Mouse (Mus musculus) gastrocnemius, adult 18-20 months (tissue): ENCODE results near the gene Rcor2. TPM values are rescaled to one million over a fixed set of nuclear protein-coding genes. Genes with fewer than 3 reads are reported as not detected.

Experiments
- DNase-seq: peaks from one replicate; pipeline ENCODE4 v3.0.0; 2021; ENCODE audit warnings: low spot score
- long read RNA-seq, 2 experiments: library from polyadenylated mRNA; stranded (forward); transcript quantifications; one replicate each; pipeline ENCODE4 v2.0.0; 2021
- total RNA-seq, 2 experiments: library from RNA; stranded (reverse); gene quantifications; 2 replicates each; pipeline ENCODE4 v1.2.3; 2021

The Rcor2 gene
- 1 to 10 TPM; 2.2 to 2.7 TPM for total RNA-seq
- long read RNA-seq, experiment 1, partial matches to known transcripts, result 0 of 7 reads
- long read RNA-seq, experiment 1, other reads (novel, unspliced or antisense), result 7 of 7 reads
- long read RNA-seq, experiment 2, partial matches to known transcripts, result 1 of 2 reads
- long read RNA-seq, experiment 2, other reads (novel, unspliced or antisense), result 1 of 2 reads

DNA sequence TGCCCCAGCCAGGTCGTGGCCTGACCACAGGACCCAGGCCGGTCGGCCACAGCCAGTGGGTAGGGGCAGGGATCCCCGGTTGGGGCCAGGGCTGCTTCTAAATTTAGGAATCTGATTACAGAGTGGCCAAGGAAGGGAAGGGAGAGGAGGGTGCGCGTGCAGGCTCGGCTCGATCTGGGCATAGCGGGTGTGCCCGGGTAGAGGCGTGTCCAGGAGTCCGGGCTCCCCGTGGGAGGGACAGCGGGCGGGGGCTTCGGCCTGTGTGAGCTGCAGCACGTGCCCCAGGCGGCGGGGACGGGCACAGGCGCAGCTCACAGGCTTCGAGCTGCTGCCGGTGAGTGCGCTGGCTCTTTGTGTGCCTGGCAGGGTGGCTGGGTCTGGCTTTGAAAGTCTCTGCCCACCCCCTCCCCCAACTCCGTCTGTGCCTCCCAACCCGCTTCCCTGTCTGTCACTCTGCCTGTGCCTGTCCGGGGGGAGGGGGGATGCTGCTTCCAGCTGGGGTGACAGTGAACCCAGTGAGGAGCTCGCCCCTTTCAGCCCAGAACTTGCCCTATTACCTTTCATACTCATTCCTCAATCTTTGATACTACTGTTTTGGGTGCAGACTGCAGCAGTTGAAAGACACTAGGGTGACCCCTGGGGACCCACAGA lies at the start of gene Rcor2:
Gene Rcor2 (plus strand): TSS at position 235 of the 651 bp plus-strand sequence.
- peak; percentile 67 for DNase-seq

- no peak for DNase-seq
Observed at GRCm38 (mm10) chr19:7217926-7218267, 49.2 kb upstream of the Rcor2 start.

DNA sequence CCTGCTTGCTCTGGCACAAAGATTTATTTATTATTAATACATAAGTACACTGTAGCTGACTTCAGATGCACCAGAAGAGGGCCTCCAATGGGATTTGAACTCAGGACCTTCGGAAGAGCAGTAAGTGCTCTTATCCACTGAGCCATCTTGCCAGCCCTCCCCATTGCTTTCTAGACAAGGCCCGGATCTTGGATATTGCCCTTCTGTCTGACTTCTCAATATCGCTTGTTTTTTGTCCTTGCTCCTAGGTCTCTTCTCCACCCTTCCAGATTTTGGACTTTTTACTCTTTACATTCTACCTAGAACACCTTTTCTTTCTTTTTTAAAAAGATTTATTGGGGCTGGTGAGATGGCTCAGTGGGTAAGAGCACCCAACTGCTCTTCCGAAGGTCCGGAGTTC lies 48.4 kb upstream of the Rcor2 start:
- DNase-seq, result no peak

DNA sequence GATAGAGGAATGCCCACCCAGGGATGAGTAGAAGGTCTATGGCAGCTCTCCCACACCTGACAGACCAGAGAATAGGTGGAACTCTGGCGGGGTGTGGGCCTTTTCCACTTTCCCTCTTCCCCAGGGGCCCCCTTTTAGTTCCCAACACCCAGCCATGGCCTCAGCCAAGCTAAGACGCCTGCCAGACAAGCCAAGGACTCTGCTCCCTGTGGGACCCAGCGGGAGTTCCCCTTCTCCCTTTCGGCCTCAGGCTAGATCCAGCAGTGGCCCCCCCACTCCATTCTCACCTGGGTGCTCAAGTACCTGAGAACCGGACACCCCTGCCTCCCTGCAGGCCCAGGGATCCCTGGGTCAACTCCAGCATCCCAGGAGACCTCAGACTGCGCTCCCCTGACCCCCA lies 44.9 kb upstream of the Rcor2 start:
- no peak for DNase-seq

DNA sequence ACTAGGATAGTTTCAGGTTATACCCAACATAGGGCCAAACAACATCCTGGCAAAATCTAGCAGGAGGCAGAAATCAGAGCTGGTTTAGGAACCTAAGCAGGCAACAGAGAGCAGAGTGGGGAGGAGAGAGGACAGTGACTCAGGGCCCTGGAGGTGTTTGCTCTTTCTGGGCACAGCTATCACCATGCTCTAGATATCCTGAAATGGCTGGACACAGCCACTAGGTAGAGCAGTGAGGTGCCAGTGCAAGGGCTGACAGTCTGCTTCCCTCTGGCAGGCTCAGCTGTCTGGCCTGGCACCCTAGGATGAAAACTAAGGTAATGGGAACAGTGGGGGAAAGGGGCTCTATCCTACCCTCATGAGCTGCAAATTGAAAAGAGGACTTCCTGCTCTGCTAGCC lies 43.6 kb upstream of the Rcor2 start:
- DNase-seq, result no peak

DNA sequence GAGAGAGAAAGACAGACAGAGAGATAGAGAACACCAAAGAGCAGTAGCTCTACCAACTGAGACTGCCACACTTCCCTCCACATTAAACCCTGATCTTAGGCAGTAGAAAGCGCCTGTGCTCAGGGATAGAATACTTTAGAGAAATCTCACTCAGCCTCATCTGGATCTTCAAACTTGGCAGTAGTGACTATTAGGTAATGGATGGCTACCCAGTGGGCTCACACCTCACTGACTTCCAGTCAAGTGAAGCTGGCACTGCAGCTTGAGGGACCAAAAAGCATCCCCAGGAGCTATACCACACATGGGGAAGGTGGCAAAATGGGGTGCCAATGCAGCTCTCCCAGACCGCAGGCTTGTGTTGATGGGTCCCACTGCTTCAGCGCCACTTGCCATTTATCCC lies 42.9 kb upstream of the Rcor2 start:
- DNase-seq, result no peak

GRCm38 (mm10) chr19:7225096-7225690 lies 41.9 kb upstream of the Rcor2 start:
- DNase-seq, result no peak

GRCm38 (mm10) chr19:7226511-7226914 lies 40.6 kb upstream of the Rcor2 start:
- DNase-seq, result peak; percentile 30

GRCm38 (mm10) chr19:7234537-7235221 lies 32.4 kb upstream of the Rcor2 start:
- DNase-seq, result peak; percentile 85

DNA sequence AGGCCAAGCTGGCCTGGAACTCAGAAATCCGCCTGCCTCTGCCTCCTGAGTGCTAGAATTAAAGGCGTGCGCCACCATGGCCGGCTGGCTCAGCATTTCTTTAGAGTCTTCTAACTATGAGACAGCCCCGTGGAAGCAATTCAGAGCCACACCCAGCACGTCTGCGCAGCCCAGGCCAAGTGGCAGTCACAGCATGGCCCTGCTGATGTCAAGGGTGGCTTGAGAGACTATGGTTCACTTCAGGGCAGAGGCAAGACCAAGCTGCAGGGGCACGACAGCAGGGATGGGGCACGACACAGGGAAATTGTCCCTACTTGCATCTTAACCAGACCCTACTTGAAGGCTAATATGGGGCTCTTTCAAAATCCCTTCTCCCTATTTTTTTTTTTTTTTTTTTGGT lies 31.7 kb upstream of the Rcor2 start:
- DNase-seq, result no peak

DNA sequence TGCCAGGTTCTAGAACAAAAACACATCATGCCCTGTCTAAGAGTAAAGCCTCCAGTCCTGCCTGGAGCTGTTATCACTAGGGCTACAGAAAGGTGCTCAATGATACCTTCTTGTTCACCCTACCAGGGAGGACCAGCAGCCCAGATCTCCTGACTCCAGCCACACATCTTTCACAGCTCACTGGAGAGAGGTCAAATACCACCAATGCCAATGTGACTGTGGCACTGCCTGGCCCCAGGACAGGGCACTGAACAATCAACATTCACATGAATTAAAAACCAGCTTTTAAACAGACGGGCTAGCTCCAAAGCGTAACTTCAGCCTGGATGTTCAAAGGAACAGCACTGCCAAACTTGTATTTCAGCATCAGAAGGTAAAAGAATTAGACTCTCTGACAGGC lies 31.1 kb upstream of the Rcor2 start:
- DNase-seq, result no peak

GRCm38 (mm10) chr19:7236742-7237141 lies 30.4 kb upstream of the Rcor2 start:
- no peak for DNase-seq

DNA sequence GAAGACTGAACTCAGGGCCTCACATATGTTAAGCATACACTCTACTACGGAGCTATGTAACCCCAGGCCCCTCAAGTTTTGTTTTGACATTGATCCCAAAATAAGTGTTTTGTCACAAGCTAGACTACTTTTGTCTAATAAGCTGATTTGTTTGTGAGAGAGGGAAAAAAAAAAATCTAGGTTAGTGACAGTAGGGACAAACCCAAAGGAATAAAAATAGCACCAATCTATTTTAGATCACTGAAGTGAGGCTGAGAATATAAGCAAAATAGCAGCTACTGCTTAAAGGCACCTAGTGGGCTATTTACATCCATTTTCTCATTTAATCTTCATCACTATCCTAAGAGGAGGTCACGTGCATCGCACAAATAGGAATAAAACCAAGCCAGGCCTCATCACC lies 27.6 kb upstream of the Rcor2 start:
- no peak for DNase-seq

DNA sequence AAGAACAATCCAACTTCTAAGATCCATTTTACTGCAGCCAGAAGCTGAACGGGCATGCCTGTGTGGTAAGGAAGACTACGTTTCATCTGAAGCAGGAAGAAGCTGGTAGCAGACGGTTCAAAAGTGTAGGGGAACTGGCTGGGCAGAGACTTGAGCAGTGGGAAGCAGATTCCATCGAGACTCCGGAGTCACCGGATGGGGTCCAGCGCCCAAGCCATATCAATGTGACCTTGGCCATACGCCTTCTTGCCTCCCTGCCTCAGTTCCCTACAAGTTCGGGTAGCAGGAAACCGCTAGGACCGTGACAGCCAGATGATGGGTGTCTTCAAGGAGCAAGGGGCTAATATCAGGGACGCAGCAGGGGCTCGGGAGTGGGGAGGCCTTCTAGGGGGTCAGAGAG lies 26.8 kb upstream of the Rcor2 start:
- DNase-seq, result no peak

- DNase-seq, result peak; percentile 89
Observed at GRCm38 (mm10) chr19:7240782-7241690, 26.1 kb upstream of the Rcor2 start, which contains the start of gene Naa40. TSS of gene Naa40 (minus strand) at chr19:7241183.

- no peak for DNase-seq
Observed at GRCm38 (mm10) chr19:7246021-7246420, 21.1 kb upstream of the Rcor2 start.

DNA sequence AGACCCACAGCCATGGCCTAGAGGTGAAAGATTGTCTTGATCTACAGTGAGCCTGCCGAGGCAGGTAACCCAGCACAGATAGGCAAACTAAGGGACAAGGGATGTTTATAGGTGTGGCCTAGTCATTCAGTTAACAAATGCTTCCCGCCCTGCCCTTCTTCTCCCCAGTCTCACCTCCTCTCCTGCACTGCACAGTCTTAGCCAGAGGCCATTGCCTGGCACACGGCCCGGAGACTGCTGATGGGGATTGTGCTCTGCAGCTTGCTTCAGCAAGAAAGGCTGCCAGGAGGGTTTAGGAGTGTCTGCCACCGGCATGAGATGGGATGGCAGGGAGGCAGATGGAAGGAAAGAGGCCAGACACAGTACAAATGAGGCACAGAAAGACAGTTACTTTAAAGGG lies 9.2 kb upstream of the Rcor2 start:
- DNase-seq, result no peak

- no peak for DNase-seq
Observed at GRCm38 (mm10) chr19:7261476-7261875, 5.6 kb upstream of the Rcor2 start.

GRCm38 (mm10) chr19:7261964-7262363 lies 5.2 kb upstream of the Rcor2 start:
- DNase-seq, result no peak

DNA sequence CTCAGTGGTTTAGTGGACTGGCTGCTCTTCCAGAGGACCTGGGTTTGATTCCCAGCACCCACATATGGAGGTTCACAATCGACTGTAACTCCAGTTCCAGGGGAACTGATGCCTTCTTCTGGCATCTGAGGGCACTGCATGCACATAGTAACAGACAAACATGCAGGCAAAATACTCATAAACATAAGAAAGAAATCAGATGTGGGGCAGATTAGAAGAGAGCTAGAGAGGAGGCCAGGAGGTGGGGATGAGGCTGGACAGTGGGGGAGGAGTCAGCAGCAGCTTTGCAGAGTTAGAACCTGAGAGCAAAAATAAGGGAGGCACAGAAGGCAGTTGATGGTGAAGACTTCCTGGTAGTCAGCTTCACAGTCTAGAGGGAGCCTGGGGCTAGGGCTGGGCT lies 4.5 kb upstream of the Rcor2 start:
- DNase-seq, result no peak

DNA sequence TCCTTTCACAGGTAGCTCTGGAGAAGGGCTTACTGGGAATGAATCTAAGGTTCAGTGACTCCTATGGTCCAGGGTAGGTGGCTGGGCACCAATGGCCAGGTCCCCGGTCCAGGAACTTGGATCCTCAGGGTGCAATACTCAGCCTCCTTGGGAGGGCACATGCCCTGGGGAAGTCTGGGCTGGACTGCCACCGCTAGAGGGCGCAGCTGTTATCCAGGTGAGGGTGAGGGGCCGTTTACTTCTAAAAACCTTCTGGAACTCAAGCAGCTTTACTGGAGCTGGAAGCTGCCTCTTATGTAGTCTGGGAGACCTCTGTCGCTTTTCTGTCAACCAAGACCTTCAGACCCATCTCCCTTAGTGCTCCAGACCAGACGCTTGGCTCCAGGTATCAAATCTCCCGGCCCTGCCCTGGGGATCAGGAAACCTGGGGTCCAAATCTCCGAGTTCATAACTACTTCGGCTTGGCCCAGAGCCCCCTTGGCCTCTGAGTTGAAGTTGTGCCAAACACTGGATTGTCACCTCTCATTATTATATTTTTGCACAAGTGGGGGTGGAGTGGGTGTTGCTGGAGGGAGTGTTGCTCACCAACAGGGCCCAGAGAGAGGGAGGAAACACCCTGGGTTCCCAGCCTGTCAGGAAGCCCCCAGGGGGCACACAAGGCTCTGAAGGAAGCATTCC lies 2.9 kb upstream of the Rcor2 start:
- DNase-seq, result peak; percentile 84
